Mouse (Mus musculus) cortical plate, adult 2 months (tissue): ENCODE data around the gene Fbxw10.

Experiments used
- CTCF ChIP-seq: fragments of 200-500 bp; IDR thresholded peaks from 2 replicates; pipeline ENCODE4 v1.5.1; 2011; ENCODE audit warnings: mild to moderate bottlenecking, control low read depth, low read length; ENCODE audit not compliant: insufficient read depth; ENCODE audit errors: extremely low read depth
- POLR2A ChIP-seq: fragments of 200-500 bp; IDR thresholded peaks from 2 replicates; pipeline ENCODE4 v1.6.1; 2011; ENCODE audit warnings: mild to moderate bottlenecking, low read length, control low read depth; ENCODE audit not compliant: insufficient read depth; ENCODE audit errors: extremely low read depth

GRCm38 (mm10) chr11:62873479-62873878 lies 26.6 kb downstream of the Fbxw10 start:
- no peak for TF ChIP-seq POLR2A
- no peak for TF ChIP-seq CTCF
